Mouse (Mus musculus): ENCODE measurements around the gene Commd1.

Commd1 gene

GRCm38 (mm10) chr11:22989786-22990185 lies 7.6 kb upstream of the Commd1 start:
- DNase-seq: no peak

- no peak for DNase-seq
These were observed 5.2 kb upstream of the Commd1 start for GRCm38 (mm10) chr11:22987357-22987756.

DNA sequence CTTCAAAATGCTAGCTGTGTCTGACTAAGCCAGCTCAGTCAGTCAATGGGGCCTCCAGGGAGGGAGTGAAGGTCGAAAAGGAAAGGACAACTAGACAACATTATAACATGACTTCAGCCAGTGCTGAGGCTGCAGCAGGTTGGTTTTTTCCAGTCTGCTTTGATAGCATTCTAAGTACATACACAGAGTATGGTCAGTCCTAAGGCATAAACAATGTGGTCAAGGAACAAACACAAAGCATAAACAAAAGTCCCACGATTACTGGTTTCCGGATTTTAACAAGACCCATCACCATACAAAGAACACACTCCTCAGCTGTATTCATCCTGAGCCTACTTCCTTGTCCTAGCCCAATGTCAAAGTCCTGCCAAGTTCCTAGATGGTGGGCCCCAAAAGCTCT lies 3.3 kb upstream of the Commd1 start:
- DNase-seq: no peak

GRCm38 (mm10) chr11:22982846-22983245 lies 664 bp upstream of the Commd1 start:
- DNase-seq: no peak

DNA sequence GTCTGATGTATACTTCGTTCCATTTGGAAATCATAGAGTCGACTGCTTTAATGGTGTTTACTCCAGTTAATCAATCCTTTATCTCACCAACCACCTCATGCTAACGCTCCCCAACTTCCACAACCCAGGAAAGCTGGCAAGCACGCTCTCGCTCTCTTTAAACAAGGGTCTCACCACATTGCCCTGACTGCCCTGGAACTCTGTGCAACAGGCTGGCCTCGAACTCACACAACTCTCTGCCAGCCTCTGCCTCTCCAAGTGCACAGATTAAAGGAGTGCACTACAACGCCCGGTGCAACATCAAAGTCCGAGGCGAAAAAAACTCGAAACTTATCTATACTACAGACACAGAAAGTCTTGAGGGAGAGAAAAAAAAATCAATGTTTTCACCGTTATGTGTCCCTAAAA lies 635 bp downstream of the Commd1 start:
- DNase-seq: no peak

GRCm38 (mm10) chr11:22981041-22981440 lies 1.1 kb downstream of the Commd1 start:
- no peak for DNase-seq

- DNase-seq: no peak
These were observed 3.0 kb downstream of the Commd1 start for GRCm38 (mm10) chr11:22979221-22979620.

DNA sequence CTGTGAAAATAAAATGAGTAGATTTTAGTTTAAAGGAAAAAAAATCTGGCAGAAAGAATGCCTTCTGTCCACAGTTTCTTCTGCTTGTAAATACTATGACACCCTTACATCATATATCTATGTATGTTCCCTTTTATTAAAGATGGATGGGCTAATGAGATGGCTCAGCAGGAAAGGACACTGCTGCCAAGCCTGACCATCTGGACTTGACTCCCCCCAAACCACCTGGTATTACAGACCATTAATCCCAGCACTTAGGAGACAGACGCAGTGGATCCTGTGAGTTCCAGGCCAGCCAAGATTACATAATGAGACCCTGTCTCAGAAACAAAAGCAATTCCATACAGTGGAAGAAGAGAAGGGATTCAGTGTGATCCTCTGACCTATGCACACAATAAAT lies 3.5 kb downstream of the Commd1 start:
- peak; percentile 78 for DNase-seq

- peak; percentile 59 for DNase-seq
These were observed 4.0 kb downstream of the Commd1 start for GRCm38 (mm10) chr11:22978215-22978614.

DNA sequence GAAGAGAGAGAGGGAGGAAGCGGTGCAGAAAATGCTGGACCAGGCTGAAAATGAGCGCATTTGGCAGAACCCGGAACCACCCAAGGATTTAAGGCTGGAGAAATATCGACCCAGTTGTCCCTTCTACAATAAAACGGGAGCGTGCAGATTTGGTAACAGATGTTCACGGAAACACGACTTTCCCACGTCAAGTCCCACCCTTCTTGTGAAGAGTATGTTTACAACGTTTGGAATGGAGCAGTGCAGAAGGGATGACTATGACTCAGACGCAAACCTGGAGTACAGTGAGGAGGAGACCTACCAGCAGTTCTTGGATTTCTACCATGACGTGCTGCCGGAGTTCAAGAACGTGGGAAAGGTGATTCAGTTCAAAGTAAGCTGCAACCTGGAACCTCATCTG lies 8.6 kb downstream of the Commd1 start:
- DNase-seq: no peak

DNA sequence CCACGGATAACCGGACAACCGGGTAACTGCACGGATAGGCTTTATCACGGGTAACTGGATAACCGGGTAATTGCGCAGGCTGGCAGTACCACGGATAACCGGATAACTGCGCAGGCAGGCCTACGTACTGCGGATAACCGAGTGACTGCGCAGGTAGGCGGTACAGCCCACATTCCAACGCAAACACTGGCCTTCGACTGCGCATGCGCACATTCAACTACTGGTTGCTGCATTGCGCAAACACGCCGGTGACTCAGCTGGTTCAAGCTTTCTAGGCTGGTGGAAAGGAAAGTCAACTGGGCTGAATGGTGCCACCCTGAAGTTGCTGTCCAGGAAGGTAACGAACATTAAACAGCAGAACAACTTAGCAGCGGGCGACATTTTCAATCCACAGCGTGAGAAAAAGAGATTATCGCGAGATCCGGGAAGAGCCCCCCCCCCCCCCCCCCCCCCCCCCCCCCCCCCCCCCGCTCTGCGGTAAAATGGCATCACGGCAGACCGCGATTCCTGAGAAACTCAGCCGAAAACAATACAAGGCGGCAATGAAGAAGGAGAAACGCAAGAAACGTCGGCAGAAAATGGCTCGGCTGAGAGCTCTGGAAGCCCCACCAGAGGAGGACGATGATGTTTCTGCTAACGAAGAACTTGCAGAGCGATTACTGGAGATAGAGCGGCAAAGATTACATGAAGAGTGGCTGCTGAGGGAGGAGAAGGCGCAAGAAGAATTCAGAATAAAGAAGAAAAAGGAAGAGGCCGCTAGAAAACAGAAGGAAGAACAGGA lies 9.2 kb downstream of the Commd1 start:
- DNase-seq: peak; percentile 85

DNA sequence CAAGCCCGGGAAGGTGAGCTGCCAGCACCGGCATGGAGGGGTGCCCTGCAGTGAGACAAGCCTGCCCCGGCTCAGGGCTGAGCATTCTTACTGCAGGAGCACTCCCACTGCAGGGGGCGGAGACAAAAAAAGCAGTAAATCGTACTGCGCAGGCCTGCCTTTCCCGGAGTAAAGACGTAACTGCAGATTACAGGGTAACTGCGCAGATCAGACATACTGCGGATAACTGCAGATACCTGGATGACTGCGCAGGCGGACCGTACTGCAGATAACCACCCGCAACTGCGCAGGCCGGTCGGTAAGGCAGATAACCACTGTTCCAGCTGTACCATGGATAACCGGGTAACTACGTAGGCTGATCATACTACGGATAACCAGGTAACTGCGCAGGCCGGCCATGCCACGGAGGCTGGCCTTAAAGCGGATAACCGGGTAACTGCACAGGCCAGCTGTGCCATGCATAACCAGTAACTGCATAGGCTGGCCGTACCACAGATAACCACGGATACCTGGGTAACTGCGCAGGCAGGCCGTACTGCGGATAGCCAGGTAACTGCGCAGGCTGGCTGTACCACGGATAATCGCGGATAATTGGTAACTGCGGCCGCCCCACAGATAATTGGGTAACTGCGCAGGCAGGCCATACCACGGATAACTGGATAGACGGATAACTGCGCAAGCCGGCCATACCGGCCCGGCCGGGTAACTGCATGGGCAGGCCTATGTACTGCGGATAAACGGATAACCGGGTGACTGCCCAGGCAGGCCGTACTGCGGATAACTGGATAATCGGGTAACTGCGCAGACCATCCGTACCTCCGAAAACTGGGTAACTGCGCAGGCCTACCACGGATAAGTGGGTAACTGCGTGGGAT lies 10.1 kb downstream of the Commd1 start, which contains the start of gene Zrsr1:
TSS of gene Zrsr1 (plus strand) at position 171 of the 875 bp plus-strand sequence.
- DNase-seq: peak; percentile 86

DNA sequence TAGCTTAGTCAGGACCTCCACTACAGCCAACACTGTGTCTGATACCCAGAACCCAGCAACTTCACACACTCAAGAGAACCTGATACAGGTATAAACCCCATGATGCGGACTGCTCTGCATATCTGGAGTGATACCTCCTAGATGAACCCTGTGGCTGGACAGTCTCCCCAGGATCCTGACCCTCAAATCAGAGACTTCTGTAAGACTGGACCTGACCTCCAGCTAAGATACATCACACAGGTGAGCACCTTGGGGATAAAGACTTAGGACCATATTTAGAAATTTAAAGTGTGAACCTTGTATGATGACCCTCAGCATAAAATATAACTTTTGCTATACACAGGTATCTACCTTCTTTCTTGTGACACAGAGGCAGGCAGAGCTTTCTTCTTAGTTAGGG lies 11.6 kb downstream of the Commd1 start:
- DNase-seq: no peak

DNA sequence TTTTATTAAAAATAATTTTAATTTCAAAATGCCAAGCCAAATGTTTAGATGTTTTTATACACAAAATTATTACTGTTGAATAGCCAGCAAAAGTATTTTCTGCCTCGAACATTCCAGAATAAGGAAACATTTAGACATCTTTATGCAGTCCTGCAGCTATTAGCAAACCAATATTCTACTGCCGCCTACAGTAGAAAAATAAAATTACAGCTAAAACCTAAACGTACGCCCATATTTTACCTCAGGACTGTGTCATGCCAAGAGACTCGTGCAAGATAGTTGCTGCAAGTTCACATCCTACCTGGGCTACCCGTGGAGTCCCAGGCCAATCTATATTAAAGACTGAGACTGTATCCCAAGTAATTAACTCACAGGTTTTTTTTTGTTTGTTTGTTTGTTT lies 12.7 kb downstream of the Commd1 start:
- no peak for DNase-seq

DNA sequence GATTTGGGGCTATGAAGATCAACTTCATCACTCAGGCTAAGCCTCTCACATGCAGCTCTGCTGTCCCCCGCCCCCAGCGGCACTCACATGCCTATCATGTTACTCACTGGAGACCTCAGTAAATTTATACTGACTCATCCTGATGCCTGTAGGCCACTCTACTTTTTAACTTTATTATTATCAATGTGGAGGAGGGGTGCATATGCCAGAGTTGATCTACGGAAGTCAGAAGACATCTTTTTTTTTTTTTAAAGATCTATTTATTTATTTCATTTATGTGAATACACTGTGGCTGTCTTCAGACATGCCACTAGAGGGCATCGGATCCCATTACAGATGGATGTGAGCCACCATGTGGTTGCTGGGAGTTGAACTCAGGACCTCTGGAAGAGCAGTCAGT lies 16.7 kb downstream of the Commd1 start:
- DNase-seq: no peak

DNA sequence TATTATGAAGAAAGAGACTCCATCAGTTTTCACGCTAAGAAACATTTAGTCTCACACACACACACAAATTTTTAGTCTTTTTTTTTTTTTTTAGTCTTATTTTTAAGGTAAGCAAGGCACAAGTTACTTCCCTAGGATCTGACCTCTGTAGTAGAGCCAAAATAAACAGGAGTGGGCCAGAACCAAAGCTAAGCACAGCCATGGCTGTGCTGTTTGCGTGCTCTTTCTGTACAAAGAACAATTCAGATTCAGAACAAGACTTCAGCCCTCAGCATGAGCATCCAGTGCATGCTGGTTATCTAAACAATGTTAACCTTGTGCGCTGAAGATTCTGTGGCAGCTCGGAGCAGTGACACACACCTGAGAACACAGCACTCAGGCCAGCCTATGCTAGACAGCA lies 17.8 kb downstream of the Commd1 start:
- DNase-seq: no peak

- DNase-seq: no peak
These were observed 20.1 kb downstream of the Commd1 start for GRCm38 (mm10) chr11:22962101-22962500.

DNA sequence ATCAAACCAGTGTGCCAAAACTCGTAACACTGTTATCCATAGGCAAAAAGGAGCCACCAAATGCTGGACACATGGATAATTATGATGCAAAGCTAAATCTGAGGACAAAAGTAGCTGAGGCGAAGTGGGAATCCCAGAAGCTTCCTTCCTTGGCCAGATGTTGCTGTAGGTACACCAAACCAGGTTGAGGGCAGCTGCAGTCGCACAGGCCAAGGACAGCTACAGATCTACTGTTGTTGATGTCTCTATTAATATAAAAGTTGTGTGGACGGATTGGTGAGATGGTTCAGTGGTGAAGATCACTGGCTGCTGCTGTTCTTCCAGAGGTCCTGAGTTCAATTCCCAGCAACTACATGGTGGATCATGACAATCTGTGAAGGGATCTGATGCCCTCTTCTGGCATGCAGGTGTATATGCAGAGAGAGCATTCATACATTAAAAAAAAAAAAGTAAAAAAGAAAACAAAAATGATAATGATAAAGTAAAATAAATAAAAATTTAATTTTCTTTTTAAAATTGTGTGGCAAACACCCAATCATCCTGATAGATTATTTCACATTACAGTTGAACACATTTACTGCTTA lies 24.3 kb downstream of the Commd1 start:
- DNase-seq: no peak

GRCm38 (mm10) chr11:22956830-22957229 lies 25.4 kb downstream of the Commd1 start:
- DNase-seq: no peak

DNA sequence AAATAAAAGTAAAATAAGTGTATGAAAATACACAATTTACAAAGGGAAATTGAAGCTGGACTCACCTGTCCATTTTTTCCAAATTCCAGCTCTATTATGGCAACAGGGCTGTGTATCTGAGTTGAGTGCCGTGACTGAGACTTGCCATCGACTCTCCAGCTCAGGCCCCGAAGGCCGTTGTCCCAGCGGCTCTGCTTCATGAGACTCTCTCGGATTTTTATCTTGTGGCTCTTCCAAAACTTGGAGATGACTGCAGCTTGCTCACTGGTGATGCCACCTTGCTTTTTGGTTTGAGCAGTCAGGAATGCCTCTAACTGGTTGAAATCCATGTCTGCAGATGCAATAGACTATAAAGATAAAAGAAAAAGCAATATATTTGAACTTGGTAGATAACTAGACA lies 25.8 kb downstream of the Commd1 start:
- DNase-seq: no peak

DNA sequence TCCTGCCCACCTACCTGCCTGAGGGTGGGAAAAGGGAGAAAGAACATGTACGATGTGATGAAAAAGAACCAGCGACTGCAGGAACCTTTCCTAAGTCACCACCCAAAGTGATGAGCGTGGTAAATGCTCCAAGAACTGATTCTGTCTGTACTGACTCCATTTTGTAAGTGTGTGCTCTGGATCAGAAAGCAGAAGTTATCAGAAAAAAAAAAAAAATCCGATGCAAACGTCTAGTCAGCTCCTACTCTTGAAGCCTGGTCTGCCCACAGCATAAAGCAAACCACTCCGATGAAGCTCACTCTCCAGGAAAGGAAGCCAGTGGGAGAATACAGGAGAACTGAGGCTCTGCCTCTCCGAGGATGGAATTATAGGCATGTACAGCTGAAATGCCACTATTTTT lies 29.5 kb downstream of the Commd1 start:
- DNase-seq: no peak

DNA sequence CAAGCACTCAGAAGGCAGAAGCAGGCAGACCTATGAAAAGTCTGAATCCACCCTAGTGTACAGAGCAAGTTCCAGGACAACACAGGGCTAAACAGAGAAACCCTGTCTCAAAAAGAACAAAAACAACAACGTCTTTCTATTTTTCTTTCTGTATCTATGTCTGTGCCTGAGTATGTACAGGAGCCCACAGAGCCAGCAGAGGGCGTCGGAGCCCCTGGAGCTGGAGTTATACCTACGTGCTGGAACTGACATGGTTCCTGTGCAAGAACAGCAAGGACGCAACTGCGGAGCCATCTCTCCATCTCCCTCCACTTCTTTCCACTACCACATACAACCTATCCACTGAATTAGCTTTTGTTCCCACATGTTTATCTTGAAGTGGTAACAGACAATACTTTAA lies 32.1 kb downstream of the Commd1 start:
- DNase-seq: no peak

DNA sequence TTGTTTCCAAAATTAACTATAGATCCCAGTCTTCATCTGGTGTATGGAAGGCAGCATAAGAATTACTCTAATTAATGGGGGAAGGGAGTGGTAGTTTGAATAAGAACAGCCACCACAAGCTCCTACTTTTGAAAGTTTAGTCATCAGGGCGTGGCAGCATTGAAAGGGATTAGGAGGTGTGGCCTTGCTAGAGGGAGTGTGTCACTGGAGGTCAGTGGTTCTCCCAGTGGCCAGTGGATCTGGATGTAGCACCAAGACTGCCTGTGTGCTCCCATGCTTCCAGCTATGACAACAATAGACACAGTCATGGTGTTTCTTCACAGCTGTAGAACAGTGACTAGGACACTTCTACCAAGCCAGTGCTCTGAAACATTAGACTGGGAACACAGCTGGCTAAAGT lies 33.1 kb downstream of the Commd1 start:
- no peak for DNase-seq

DNA sequence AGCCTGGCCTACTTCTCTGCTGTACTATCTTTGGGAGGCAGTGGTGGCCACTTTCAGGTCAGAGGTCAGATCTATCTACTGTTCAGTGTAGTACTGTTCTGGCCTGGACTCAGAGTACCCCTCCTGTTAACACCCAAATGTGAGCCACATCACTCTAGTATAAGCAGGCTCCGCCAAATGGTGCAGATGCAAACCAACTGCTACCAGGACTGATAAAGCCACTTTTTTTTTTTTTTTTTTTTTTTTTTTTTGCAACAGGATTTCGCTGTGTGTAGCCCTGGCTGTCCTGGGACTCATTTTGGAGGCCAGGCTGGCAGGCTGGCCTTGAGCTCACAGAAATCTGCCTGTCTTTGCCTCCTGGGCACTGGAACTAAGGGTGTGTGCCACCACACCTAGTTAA lies 43.2 kb downstream of the Commd1 start:
- no peak for DNase-seq
